Mouse (Mus musculus) layer of hippocampus, adult 9-10 months (tissue): Measurements from ENCODE around the gene Dnase2a.
"Not testable (repeated sequence)": the region's sequence is repeated elsewhere in the genome, so short reads cannot be mapped to it uniquely, and the experiment has no call there.

Experiments
- DNase-seq: peaks from one replicate; pipeline ENCODE4 v3.0.0; 2022; ENCODE audit warnings: low spot score

The Dnase2a gene

DNA sequence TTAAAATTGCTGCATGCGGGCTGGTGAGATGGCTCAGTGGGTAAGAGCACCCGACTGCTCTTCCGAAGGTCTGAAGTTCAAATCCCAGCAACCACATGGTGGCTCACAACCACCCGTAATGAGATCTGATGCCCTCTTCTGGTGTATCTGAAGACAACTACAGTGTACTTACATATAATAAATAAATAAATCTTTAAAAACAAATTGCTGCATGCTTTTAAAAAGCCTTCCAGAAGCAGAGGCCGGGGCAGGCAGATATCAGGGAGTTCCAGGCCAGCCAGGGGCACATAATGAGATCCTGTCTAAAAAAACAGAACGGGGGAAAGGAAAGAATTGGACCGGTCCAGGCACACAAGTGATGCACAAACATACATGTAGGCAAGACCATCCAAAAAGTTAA lies 381 bp upstream of the Dnase2a start:
- not testable (repeated sequence) for DNase-seq

DNA sequence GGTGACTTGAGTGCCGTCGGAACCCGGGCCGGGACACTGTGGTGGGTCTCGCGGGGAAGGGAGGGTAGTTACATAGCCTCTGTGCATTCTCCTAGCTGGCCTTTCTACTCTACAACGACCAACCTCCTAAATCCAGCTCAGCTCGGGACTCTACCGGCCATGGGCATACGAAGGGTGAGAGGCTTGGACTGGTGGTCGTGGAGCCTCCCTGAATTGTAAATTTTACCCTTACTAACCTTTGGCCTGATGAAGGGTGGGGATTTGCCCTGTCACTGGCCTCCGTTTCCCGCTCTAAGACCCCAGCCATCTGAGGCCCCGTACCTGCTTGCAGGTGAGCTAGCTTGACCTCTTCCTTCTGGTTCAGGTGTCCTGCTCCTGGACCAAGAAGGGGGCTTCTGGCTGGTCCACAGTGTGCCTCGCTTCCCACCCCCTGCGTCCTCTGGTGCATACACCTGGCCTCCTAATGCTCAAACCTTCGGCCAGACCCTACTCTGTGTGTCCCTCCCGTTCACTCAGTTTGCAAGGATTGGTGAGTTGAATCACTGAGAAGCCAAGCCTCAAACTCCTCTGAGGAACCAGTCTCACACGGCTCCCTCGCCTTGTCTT lies 905 bp downstream of the Dnase2a start:
- DNase-seq: no peak

DNA sequence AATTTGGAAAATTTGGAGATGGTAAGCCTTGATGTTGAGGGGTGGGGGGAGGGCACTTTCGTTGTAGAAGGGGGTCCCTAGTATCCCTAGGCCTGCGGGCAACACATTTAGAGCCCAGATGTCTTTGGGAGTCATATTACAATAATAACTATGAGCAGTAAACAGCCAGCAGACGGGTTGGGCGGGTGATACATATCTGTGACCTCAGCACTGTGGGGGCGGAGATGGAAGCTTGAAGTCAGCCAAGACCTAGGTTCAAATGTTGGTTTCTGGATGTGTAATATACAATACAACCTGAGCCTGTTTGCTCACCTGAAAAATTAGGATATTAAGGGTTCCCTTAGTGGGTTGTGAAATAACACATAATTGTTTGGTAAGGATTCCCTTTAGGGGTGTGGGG lies 1.6 kb downstream of the Dnase2a start:
- no peak for DNase-seq

DNA sequence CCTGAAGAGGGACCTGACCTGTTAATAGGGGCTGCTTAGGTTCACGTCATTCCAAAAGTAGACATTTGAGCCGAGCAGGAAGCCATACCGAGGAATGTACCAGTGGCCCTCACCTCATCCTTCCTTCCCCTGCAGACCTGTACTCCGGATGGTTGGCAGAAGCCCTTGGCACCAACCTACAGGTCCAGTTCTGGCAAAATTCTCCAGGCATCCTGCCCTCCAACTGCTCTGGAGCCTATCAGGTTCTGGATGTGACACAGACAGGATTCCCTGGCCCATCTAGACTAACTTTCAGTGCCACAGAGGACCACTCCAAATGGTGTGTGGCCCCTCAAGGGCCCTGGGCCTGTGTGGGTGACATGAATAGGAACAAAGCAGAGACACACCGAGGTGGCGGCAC lies 2.2 kb downstream of the Dnase2a start:
- DNase-seq: no peak

DNA sequence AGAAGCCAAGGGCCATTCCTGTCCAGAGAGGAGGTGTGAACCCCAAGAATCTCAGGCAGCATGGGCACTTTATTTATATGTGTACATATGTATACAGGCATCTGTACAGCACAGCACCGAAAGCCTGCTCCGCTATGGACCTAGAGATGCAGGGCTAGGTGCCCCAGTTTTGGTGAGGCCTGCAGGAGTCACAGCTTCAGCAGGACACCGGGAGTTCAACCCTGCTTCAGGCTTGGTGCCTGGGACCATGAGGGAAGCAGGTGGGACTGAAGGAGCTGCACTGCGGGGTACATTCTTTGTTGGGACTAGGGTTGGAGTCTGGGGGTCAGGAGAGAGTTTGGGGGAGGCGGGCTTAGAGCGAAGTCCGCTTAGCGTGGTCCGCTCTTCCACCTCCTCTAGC lies 3.5 kb downstream of the Dnase2a start:
- no peak for DNase-seq

DNA sequence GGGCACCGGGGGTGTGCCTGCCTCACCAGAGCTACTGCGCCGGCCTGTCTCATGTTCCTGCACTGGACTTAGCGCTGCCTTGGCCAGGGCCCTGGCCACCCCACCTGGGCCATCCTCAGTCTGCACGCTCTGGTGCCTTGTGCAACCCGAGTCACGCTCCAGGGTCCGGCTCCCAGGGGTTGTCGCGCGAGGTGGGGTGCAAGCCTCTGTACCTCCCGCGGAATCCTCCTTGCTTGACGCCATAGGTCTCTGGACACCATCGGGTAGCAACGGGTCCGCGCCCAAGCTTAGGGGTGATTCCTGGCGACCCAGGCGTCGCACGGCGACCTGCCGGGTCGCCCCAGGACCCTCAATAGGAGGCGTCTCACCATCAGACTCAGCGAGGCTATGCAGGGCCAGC lies 4.0 kb downstream of the Dnase2a start:
- DNase-seq: no peak

DNA sequence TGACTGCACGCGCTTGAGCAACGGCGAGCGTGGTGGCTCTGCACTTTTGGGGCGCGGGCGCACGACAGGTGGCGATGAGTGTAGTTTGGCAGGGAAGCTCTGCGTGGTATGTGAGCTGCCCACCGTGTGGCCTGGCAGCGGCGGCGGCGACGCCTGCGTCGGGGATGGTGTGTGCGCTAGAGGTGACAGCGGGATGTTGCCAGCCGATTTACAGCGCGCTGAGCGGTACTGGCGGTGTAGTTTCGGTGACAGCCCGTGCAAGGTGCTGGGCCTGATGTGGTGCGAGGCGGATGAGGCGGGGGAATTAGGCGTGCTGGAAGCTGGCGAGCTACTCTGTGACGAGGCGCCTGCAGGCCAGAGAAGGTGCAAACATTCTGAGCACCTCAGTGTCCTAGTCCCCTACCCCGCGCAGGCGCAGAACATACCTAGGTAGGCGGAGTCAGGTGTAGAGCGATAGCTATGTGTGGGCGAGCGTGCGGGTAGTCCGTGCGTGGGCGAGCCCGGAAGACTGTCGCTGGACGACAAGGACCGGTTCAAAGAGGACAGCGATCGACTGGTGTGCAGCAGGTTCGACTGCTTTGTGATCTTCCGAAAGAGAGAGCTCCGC lies 4.6 kb downstream of the Dnase2a start:
- no peak for DNase-seq

DNA sequence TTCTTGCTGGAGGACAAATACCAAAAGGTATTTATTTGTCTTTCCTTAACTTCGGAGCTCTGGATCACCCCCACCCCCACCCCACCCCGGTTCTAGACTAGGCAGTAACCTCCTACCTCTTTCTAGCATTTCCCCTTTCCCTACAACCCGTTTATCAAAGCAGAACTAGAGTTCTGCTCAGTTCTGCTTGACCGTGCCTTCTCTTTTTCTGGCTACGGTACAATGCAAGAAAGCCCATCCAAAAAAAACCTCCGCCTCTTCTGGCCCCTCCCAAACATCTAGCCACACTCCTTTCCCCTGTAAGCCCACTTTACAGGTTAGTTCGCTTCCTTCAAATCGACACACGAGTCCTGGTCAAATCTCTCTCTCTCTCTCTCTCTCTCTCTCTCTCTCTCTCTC lies 5.1 kb downstream of the Dnase2a start:
- DNase-seq: no peak

DNA sequence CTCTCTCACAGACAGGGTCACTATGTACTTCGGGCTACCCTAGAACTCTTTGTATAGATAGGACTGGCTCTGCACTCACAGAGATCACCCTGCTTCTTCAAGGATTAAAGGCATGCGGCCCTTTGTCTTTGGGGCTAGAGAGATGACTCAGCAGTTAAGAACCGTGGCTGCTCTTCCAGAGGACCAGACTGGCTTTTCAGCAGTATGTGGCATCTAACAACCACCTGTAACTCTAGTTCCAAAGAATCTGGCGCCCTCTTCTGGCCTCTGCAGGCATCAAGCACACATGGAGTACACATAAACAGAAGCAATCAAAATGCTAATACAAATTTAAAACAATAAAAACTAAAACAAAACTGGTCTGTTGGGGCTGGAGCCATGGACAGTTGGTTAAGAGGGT lies 5.6 kb downstream of the Dnase2a start:
- DNase-seq: no peak

DNA sequence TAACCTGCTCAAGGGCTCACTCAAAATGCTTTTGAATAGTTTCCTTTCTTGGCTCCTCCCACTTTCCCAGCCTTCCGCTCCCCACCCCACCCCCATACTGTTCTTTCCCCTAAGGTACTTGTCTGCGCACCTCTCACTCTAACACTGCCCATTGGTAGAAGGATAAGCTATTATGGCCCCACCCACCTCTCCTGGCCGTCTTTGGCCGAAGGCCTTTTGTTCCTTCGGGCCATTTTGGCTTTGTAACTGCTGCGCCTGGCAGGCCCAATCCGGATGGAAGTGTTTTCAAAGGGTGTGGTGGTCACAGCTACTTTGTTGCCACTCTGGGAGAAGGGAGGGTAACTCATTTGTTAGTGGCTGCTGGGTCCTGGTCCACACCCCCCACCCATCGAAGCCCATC lies 6.9 kb downstream of the Dnase2a start:
- no peak for DNase-seq

DNA sequence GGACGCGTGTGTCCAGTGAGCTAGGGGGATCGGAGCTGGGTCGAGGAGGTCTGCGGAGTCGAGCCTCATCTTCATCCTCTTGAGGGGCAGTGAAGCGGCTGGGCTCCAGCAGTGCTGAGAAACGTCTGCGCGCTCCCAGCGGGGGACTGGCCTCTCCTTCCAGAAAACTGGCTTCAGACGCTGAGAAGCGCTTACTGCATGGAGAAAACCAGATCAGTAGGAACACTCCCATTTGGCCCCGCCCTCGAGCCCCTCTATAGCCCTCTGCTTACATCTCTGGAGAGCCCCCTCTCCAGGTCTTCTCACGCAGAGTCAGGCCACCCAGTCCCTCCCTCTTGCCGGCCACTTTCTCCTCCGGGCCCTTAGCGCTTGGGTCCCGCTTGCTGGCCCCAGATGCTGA lies 9.4 kb downstream of the Dnase2a start:
- DNase-seq: no peak

DNA sequence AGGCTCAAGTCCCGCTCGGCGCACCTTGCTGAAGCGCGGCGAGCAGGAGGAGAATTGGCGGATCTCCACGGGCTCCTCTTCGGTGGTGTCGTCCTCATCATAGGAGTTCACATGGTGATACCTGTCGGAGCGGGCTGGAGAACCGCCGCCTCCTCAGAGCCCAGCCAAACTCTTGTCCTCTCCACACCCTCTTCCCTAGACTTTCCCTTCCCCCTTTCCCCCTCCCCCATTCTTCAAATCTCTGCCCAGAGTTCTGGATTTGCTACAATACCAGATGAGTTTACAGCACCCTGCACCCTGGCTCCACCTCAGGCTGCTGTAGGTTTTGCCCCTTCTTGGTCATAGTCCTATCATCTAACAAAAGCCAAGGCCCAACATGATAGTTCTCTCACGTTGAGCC lies 10.3 kb downstream of the Dnase2a start:
- DNase-seq: no peak

DNA sequence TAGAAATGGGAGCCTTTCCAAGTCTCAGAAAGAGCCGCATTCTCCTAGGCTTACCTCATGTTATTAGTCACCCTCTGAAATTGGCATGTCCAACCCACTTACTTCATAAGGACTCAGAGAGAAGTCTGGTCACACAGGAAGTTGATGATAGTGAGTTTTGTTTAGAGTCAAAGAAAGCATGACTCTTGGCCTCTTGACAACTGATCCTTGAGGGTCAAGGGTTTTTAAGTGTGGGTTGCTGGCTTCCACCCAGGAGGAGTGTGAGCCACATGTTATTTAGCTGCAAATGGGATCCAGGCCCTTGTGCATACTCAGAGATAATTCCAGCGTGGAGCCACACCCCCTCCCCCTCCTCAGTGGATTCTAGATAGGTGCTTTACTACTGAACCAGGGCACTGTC lies 13.2 kb downstream of the Dnase2a start:
- no peak for DNase-seq

DNA sequence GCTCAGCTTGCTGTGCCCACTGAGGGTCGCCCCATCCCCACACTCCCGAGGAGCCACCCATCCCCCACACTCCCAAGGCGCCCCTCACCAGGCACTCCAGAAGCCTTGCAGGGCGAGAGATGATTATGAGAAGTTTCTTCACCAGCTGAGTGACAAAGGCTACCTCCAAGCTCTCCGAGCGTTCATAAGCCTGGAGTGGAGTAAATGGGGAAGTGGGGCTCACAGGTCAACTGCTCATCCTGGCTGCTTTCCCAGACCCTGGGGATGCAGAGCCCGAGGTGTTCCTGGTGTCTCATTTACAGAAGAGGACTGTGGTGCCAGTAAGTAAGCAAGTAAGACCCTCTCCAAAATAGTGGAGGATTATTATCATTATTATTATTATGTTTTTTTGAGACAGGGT lies 17.2 kb downstream of the Dnase2a start:
- no peak for DNase-seq

DNA sequence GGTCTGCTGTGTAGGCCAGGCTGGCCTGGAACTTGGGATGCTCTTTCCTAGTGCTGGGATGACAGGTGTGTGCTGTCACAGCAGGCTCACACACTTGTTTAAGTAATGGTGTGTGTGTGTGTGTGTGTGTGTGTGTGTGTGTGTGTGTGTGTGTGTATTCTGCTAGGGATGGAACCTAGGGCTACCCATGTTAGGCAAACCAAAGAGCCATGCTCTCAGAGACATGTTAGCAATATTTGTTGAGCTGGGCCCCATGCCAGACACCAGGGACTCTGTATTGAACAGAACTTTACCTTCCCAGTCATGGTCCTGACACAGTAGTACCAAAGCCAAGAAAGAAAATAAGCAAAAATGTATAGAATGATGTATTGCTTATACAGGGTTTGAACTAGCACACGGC lies 19.2 kb downstream of the Dnase2a start:
- DNase-seq: no peak

DNA sequence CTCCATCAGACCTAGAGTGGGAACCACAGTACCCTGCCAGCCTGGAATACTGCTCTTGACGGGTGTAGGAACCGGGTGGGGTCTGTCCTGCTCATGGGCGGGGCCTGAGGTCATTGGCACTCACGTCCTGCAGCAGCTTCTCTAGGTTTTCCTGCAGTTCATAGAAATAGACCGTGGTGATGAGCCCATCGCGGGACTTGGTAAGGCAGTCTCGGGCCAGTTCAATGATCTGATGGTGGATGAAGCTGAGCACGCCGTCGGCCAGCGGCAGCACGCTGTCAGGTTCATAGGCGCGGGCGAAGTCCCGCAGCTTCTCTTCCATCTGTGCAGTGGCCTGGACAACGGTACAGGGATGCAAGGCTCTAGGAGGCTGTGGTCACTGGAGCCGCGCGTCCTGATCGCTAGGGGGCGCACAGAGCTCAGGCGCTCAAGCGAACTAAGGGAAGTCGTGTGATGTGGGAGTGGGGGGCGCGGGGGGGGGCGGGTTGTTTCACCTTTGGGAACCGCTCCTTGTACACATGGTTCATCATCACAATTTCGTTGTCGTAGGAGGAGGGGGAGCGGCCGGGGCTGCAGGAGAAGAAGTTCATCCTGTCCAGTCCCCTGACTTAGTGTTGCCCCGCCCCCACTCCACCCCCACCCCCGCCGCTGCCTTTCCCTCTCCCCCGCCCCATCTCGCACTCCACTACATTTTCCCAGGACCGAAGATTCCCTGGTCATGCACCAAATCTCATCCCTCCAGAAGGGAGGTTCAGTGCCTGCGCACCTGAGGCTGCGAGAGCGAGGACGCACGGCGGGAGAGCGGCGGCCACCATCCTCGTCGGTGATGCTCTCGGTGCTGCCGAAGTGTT lies 20.3 kb downstream of the Dnase2a start:
- DNase-seq: no peak

DNA sequence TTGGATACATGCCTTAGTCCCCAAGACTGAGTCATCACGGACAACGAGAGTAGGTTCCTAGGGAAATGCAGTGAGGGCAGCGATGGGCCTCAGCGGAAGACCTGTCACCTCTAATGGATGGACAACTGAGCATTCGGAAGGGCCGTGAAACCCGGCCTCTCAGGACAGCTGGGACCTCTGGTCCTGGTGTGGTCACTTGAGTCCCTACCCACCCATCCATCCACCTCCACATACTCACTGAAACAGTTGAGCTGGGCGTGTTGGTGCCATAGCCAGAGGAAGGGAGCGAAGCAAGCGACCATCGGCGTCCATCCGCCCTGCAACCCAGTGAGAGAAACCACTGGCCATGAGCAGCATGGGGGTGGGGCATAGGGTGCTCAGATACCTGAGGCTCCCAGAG lies 22.2 kb downstream of the Dnase2a start:
- no peak for DNase-seq

DNA sequence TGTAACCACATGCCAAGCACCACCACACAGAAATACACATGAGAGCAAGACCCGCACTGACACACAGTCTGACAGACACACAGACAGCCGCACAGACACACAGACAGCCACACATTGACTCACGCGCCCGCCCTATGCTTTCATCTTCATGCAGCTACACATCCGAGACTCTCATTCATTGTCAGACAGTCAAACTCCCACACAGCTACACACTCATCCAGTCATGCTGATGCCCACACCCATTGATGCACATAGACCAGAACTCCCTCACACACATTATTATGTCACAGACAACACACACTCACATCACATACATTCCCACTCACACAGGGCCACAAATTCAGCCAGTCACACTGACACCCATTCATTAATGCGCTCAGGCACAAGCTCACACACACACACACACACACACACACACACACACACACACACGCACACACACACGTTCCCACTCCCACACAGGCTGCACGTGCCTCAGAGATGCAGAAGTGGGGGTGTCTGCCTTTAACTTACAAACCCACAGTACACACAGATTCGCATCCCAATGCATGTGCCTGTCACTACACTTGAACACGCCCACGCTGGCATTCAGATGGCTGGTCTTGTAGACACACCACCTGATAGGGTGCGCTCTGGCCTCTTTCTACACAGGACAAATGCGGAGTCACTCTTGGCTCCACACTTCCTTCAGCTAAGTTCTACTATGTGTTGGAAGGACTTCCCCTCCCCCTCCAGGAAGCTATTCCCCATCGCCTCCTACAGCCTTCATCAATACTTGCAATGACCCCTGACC lies 25.6 kb downstream of the Dnase2a start:
- no peak for DNase-seq

DNA sequence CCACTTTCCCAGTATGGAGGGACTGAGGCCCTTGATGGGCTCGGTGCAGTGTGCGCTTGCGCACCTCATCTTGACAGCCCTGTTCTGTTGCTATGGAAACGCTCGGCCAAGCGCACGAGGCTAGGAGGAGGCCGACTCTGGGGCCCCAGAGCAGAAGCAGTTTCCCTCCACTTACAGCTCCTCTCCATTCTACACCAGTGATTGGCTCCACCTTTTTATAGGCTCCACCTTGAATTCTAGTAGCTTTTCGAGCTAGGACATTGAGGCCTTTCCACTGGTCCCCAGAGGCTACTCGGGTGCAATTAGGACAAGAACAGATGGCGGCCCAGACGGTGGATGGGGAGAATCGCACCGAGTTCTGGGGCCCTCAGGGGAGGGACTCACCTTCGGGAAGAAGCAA lies 26.5 kb downstream of the Dnase2a start:
- no peak for DNase-seq

DNA sequence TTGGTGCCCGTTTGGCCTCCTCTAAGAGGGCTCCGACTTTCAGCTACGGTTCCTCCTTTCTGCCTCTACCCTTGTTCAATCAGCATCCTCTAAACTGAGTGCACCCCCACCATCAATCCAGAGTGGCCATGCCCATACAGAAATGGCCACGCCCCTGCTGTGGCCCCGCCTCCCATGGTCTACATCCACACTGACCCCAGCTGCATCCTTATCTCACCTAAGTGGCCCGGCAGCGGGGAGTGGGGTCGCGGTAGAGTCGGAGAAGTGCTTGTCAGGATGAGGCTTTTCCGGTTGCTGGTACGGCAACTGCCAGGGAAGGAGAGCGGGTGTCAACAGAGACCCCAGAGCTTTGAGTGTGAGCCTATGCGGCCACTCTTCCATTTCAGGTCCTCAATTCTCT lies 27.1 kb downstream of the Dnase2a start:
- no peak for DNase-seq

DNA sequence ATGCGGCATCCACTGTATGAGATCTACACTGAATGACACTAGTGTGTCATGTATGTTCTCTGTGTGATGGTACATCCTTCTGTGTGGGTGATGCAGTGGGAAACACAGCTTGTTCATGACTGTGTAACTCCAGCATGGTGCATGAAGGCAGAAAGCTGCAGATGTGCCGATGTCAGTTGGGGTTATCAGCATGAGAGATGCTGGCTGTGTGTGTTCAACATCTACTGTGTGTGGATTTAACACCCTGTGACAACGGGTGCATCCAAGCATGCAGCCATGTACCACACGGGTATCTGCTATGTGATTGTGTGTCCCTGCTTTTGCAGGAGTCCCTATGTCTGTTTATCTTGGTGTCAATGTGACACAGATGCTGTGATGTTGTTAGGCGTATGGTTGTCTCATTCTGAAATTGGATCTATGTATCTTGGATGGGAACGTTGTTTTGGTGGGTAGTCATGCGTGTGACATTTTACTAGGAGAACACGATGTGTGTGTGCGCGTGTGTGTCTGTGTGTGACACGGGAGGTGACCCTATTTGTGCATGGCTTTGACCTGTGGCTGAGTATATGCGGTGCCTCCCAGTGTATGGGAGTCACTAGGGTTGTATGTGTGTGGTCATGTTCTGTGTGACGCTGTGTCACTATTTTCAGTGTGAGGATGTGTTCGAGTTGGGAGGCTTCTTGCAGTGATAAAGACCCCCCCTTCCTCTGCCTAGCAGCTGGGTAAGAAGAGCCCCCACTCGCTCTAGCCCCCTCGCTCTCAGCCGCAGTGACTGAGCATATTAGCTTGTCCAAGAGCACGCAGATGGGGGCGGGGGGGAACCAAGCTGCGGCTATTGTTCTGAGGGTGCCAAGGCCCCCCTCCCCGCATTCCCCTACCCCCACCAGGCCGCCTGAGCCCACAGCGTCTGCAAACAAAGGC lies 27.9 kb downstream of the Dnase2a start:
- no peak for DNase-seq
